Mouse (Mus musculus) urinary bladder, postnatal 36 days (tissue): ENCODE measurements at regions not wholly inside any gene's neighbourhood (a gene's known extent, or its start where the extent isn't known, plus 50 kb on each side); places are given as distances from the start of the nearest gene placed in this dataset.
A peak's percentile ranks its signal among the peaks of the same experiment; 100 is the strongest.

ENCODE experiments used
- DNase-seq, 2 experiments: peaks; one replicate each; pipeline ENCODE4 v3.0.0; 2022; ENCODE audit warnings: low spot score in 2 of 2, mixed read lengths in 1 of 2

DNA sequence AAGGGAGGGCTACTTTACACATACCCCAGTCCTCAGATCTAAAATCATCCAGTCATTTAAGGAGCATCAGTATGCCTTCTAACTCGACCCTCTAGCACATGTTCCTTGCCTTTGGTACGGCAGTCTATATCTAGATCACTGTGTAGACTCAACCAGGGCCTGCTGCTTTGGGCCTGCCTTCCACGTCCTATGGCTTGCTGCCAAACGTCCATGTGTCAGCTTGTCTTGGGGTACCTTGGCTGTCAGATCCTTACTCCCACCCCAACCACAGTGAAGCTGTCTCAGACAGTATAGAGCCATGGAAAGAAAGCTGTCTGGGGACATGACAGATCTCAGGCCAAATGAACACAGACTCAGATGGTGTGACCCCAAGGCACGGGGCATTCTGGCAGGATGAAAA is 258.4 kb downstream of the Bcor start:
- no peak for DNase-seq

DNA sequence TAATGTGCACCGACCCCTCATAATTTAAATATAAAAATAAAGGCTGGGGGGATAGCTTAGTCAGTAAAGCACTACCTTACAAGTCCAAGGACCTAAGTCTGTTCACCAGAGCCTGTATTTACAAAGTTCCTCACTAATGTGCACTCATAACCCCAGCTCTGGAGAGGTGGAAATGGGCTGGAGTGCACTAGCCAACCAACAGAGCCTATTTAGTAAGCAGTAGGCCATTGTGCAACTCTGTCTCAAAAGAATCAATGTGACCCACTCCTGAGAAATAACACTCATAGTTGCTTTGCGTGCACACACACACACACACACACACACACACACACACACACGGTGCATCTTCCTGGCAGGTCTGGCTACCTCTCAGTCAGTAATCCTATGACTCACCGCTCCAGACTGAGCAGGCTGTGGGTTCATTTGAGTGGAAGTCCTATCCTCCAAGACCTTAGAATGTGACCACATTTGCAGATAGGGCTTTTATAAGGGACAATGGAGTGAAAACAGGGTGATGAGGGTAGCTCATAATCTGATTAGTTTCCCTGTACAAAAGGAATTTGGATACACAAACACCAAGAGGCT is 256.9 kb downstream of the Bcor start:
- DNase-seq: no peak

DNA sequence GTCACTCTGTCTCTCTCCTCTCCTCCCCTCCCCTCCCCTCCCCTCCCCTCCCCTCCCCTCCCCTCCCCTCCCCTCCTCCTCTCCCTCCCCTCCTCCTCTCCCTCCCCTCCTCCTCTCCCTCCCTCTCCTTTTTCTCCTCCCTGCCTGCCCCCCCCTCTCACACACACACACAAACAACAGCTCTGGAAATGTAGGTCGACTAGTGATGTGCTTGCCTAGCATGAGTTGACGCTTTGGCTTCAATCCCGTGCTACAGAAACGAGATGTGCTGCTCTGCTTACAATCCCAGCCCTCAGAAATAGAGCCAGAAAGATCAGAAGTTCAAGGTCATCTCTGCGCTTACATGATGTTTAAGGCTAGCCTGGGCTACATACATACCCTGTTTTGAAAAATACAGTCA is 254.9 kb downstream of the Bcor start:
- DNase-seq: no peak

DNA sequence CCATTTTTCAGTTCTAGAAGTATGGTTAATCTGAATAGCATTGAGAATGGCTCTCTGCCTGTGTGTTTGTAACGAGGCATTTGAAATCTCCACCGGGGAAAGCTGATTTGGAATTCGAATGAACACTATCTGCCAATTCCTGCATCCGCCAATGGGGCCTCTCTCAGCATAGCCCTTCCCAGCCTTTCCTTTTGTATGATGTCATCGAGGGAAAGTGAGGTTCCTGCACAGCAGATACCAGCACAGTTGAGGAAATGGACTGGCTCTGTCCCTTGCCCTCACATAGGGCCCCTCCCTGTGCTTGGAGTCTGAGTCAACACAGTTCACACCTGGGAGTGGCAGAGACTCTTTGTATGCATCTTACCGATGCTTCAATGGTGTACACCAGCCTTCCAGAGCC is 253.0 kb downstream of the Bcor start:
- no peak for DNase-seq

DNA sequence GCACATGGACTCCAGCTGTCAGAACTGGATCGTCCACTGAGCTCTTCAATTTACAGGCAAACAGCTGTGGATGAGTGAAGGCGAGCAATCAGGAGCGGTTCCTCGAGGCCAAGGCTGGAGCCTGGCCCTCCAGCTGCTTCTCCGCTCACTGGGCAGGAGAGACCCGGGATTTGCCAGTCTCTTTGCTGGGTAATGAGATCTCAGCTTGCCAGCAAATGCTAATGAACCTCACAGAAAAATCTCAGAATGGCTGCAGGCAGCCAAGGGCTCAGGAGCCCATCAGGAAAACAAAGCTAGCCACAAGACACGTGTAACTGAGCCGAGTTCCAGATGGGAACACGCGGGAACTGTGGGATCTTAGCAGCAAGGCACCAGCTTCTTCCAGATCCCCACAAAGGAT is 244.2 kb downstream of the Bcor start:
- DNase-seq: no peak

DNA sequence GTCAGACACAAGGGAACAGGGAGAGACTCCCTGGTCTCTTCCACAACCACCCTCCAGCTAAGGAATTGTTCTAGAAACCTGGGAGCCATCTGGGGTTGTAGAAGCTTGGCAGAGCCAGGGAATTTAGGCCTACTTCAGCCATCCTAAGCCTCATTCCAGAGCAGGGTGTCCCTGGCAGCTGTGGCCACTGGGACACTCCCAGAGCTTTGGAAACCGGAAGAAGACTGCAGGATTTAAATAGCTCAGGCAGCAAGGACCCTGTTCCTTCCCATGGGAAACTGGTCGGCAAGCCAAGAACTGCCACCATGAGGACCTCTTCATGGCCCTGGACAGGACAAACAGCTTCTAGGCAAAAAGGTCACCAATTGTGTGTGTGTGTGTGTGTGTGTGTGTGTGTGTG is 239.9 kb downstream of the Bcor start:
- DNase-seq: no peak

DNA sequence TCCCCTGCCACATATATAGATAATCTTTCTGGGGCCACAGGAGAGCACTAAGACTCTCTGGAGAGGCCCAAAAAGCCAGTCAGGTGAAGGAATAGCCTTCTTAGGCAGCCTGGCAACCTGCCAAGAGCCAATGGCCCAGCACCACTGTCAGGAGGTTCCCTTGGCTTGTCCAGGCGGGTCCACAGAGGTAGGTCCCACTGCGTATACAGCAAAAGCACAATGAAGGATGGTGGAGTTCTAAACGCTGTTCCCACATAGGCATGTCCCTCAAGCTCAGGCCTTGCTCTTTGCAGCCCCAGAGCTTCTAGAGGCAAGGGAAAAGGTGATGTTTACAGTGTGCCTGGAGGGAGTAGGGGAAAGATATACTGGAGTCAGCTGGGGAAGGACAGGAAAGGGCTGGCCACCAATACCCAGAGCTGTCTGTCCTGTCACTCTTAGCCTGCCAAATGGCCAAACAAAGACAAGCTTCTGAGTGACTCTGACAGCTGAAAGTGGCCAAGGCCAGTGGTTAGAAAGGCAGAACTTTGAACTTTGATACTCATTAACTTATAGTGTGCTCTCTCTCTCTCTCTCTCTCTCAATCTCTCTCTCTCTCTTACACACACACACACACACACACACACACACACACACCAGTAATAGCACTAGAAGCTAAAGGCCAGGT is 235.4 kb downstream of the Bcor start:
- DNase-seq: no peak

DNA sequence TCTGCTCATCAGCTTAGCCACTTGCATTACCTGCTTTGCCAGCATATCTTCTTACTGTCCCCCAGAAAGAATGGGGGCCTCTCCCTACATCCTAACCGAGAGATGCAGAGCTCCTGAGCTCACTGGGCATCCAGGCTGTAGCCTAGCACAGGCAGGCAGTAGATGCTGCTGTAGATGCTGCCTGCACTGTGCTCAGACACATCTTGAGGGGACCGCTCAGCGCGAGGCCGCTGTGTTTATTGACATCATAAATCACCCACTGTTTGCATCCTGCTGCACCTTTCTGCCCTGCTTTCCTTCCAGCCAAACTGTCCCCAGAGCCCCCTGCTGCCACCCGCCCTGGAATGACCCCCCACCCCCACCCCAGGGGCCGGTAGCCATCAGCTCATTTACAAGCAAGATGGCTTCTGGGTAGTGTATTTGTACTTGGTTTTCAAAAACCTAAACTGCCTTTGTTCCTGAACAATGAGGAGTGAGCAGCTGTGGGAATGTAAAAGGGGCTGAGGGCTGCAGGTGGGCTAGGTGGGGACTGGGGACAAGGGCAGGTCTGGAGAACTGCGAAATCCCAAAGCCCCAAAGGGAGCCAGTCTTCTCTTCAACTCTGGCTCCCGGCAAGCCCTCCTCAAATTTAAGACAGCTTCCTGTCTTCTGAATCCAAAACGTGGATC is 233.2 kb downstream of the Bcor start:
- no peak for DNase-seq

DNA sequence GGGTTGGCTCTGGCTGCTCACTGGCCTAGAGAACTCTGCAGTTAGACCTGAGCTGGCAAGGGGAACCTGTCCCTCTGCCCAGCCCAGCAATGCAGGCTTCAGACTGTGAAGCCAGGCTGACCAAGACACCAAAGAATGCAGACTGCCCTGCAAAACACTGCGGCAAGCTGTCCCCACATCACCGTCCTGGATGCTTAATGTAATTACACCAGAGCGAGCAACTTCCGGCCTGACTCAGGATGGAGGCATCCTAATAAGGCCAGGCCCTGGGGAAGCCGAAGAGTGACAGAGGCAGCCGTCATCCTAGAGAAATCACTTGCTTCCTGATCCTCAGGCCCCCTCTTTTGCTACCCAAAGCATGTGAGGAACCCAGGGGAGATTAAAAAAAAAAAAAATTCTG is 230.7 kb downstream of the Bcor start:
- no peak for DNase-seq

DNA sequence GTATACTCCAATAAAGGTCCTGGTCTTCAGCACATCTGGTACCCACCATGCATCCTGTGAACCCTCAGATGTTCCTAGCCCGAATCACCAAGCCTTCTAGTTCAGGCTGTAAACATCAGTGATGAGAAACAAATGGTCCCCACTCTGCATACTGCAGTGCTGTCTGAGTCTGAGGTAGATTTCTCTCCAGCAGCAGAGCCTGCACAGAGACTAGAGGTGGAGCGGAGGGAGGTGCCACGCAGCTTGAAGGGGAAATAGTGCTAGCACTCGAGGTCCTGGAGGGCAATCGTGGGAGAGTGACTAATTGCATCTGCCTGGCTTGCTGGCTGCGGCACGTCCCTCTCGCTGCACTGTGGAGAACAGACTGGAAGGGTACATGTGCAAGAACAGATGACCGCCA is 228.7 kb downstream of the Bcor start:
- DNase-seq: no peak

DNA sequence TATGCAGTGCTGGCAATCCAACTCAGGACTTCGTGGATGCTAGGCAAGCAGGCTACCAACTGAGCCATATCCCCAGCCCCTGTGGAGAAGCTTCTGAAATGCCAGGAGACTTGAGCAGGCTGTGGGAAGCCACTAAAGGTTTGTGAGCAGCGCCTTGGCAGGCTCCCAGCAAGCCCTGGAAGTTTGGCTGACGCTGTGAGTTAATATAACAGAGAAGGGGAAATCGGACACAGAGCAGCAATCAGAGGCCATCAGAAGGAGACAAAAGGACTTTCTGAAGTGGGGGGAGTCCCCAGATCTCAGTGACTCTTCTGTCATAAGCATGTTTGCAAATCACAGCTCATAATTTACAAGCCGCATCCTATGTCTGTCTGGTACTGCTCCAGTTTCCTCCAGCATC is 224.8 kb downstream of the Bcor start:
- peak in 1 of 2 experiments; percentile 25 for DNase-seq

DNA sequence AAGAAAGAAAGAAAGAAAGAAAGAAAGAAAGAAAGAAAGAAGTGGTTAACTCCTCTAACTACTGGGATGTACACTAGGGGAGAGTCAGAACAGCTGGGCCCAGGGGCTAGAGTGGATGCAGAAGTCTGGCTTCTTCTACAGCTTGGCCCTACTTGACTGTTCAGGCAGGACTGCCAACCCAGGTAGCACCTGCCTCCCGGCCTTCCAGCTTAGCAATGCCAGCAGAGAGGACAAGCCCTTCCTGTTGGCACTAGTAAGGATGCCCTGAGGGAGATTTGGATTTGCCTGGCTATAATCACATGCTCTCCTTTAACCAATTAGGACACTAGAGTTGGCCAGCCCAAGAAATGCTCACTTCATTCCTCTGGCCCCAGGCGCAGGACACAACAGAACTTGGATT is 219.9 kb downstream of the Bcor start:
- no peak for DNase-seq

DNA sequence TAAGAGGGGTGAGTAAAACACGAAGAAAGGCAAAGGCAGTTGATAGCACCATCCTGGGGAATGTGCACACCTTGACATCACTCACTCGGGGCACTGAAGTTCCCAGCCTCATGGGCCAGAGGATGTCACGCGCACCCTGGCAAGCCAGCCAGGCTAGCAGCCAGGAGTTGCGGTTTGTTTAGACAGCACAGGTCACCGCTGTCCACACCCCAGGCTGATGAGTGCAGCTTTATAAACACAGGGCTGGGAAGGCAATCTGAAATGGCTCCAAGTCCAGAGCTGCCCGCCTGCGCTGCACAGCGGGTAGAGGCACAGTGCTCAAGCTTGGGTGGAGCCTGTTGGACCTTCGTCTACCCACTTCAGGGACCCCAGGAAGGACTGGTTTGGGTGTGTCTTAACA is 216.8 kb downstream of the Bcor start:
- DNase-seq: peak; percentile 23 to 43

DNA sequence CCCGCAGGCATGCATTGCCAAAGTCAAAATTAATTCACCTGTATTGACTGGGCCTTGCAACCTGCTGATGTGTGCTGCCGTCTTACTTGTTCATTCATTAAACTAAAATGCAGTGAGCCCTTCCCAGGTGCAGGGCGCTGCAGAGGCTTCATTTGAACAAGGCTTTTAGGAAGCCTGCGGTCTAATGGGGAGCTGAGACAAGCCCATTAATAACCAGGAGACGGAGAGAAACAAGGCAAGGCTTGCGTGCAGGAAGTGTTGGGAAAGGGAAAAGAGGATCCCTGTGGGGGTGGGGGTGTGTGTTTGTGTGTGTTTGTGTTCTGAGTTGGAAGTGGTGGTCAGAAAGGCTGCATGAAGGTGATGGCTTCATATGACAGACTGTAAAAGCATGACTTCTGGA is 215.6 kb downstream of the Bcor start:
- DNase-seq: no peak

DNA sequence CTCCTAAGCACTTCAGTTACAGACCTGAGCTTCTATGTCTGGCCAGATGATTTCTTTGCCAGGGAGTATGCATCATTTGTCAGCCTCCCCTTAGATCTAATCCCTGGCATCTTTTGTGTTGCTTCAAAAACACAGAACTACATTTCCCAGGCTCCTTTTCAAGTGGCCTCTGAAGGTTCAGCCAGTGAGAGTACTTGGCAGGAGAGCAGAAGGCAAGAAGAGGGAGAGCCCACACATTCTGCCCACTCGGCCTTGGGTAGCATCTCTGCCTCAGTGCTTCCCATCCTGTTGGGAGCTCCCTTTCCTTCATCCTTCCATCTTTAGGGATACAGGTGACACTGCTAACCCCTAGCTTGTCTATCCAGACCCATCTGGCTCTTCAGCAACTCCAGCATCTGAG is 214.9 kb downstream of the Bcor start:
- DNase-seq: no peak

DNA sequence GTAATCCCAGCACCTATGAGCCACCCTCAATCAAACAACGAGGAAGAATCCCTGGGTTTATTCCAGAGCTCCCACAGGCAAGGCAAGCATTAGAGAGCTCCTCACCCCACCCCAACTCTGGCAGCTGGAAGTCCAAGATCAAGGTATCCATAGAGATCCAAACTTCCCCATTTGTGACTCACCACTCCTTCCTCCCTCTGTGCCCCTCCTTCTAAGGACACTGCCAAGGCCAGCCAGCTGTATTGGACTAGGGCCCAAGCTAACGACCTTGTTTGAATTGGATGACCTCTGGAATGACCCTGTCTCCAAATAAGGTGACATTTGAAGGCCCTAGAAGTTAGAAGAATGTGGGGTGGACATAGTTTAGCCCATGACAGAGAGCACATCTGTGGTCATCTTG is 208.0 kb downstream of the Bcor start:
- DNase-seq: peak in 1 of 2 experiments; percentile 3

DNA sequence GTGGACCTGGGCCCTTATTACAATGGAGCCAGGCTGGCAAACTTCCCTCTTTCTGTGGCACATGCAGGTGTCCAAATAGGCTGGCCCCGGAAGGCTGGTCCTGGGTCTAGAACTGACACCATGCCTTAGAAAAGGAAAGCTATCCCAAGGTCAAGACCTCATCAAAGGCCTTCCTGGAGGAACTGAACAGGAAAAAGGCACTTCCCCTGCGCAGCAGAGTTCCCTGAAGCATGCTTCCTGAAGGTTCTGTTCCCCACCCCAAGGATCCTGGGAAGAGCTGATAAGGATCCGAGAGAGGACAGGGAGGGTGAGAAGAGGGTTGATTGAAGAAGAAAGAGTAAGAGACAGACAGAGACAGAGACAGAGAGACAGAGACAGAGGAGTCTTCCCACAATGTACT is 204.0 kb downstream of the Bcor start:
- no peak for DNase-seq

DNA sequence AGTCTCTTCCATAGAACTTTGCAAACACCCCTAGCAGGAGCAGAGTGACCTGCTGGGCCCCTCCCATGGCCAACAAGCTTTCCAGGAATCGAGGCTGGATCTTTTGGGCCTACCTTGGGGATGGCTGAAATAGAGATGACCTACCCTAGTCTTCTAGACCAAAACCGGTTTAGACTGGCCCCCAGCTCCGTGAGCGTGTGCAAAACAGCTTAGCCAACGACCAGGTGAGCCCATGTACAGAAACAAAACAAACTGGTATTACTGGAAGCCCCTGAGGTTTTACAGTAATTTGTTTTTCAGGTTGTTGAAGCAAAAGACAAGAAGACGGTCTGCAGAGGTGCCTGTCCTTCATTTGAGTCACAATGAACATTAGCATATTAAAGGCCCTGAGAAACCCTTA is 203.1 kb downstream of the Bcor start:
- DNase-seq: no peak

DNA sequence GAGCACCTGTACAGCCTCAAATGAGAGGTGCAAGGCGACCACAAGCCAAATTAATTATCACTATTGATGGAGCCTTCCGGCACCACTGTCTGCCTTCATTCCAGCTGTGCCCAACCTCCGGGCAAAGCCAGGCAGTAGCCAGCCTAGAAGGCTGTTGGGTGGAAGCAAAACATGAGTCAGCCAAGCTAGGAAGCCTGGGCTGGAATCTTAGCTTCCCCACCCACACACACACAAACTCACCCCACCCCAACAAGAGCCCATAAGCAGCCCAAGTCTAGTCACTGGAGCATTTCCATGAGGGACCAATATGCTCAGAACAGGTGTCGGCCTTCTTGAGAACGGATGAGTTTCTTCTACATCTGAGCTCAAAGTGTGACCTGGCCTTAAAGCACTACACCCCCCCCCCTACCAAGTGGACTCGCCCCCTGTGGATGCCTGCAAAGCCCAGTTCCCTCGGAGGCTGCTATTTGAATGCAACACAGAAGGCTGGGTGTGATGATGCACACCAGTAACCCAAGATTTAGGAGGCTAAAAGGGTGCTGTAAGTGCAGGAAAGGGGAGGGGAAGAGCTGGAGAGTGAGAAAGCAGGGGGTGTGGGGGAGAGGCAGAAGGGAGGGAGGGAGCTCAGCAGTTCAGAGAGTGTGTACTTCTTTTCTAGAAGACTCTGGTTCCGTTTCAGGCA is 200.1 kb downstream of the Bcor start:
- no peak for DNase-seq

DNA sequence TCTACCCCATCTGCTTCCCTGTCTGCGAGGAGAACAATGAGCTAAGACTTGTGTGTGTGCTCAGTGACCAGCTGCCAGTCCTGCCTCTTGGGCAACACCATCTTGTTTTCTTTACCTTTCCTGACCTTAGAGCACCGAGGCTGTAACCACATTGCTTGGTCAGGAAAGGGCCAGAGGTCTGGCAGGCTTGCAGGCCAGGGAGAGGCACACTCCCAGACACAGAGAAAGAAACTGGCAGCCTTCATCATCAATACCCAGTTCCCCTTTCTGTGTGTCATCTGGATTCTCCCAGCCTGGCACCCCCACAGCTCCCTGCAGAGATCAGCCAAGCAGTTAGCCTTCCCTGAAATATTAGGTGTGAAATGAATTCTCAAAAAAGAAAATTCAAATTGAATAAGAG is 198.8 kb downstream of the Bcor start:
- peak in 1 of 2 experiments; percentile 9 for DNase-seq

DNA sequence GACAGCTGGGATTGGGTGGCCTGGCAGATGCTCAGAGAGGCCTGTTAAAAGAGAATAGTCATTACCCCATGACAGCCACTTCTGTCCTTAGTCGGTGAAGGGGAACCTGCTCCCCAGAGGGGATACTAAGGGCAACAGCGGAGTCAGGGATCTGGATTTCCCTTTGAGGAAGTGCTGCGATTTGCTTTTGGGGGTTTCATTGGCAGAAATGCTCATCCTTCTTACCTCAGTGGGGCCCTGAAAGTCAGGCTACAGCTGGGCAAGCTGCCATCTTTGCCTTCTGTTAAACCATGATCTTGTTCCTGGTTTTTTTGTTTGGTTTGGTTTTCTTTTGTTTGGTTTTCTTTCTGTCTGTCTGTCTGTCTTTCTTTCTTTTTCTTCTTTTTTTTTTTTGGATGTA is 195.7 kb downstream of the Bcor start:
- no peak for DNase-seq

DNA sequence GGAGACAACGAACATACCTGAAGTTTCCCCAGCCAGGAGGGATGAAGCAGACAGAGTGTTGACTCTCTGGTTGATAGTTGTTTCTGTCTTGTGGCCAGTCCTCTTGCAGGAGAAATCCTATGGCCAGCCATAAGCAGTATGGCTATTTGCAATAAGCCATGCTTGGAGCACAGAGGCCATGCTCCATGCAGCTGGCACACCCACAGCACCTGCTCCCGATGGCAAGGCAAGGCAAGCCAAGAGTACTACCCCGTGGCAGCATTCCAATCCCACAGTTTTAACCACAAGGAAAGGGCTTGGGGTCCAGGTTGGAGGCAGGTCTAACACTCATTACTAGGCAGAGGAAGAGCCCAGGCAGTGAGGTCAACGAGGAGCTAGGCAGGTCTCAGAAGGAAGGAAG is 181.5 kb downstream of the Bcor start:
- no peak for DNase-seq

DNA sequence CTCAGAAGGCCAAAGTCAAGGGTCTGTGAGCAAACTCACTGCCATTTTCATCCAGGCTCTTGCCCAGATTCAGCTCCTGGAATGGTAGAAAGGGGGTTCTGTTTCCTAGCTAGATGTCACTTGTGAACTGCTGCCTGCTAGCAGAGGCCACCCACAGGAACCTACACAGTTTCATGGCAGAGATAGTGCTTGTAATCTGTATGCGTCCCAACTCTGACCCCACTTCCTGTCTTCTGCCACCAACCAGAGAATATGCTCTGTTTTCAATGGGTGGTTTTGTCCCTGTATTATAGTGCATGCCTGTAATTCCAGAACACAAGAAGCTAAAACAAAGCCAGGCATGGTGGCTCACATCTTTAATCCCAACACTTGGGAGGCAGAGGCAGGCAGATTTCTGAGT is 176.9 kb downstream of the Bcor start:
- no peak for DNase-seq
